Mouse (Mus musculus) heart, postnatal 0 days (tissue): ENCODE results near the gene Stk10.

Experiments used
- CTCF ChIP-seq: IDR thresholded peaks from 2 replicates; pipeline ENCODE4 v1.5.1; 2016; ENCODE audit warnings: antibody characterized with exemption, control low read depth, low read depth
- EP300 ChIP-seq: IDR thresholded peaks from 2 replicates; pipeline ENCODE4 v1.6.1; 2016; ENCODE audit warnings: antibody characterized with exemption, low read depth

GRCm38 (mm10) chr11:32542687-32543411, 9.7 kb downstream of the Stk10 start:
- no peak for TF ChIP-seq EP300
- TF ChIP-seq CTCF = no peak
